Mouse (Mus musculus) skeletal muscle tissue, adult 2 months (tissue): ENCODE measurements at regions not wholly inside any gene's neighbourhood (a gene's known extent, or its start where the extent isn't known, plus 50 kb on each side); places are given as distances from the start of the nearest gene placed in this dataset.
A peak's percentile ranks its signal among the peaks of the same experiment; 100 is the strongest.

Experiments
- DNase-seq: peaks from one replicate; pipeline ENCODE4 v3.0.0-alpha.2; 2012; ENCODE audit warnings: low read depth, low spot score

DNA sequence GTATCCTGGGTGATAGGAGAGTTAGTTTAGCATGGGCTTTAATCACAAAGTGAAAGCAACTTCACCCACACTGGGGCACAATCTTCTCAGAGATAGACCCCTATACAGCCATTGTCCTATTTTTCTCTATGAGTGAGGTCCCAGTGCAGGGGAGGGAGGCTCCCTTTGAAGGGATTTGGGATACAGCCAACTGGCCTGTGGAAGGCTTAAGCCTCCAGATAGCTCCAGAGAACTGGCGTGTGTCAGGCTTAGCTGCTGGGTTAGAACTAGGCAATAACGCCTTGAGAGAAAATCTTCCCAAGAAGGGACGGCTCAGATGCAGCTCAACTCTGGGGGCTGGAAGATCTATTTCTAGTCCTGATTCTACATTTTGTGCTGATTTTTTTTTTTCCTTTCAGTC is 397.4 kb upstream of the Zdhhc25 start:
- DNase-seq = no peak

DNA sequence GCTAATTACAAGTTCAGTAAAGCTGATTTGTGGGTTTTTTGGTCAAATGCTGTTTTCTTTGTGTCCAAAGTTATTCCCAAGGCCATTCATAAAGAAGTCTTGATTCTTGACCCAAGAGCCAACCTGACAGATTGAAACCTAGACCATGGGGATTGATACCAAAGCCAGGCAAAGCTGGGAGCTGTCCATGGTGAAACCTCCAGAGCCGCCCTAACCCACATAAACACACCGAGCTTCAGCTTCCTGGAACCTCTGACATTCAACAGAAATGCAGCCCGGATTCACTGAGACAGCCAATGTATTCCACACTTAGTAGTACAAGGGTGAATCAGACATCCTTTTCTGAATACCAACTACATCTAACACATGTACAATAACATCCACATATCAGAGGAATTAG is 386.7 kb upstream of the Zdhhc25 start:
- DNase-seq = no peak

DNA sequence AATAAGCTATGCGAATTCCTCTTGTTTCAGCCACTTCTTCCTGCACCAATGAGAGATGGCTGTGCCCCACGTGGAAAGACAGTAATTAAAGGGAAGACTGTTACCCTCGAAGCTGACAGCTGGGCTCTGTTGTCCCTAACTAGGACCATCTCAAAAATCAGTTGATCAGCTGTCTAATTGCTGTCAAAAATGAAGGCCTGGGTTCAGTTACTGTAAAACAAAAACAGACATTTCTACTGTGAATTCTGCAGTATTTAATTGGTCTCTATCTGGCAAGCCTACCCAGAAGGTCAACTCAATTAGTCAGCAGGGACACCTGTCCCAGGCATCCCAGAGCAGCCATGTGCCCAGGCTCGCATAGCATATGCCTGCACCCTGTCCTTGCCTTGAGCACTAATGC is 385.8 kb upstream of the Zdhhc25 start:
- DNase-seq = no peak

DNA sequence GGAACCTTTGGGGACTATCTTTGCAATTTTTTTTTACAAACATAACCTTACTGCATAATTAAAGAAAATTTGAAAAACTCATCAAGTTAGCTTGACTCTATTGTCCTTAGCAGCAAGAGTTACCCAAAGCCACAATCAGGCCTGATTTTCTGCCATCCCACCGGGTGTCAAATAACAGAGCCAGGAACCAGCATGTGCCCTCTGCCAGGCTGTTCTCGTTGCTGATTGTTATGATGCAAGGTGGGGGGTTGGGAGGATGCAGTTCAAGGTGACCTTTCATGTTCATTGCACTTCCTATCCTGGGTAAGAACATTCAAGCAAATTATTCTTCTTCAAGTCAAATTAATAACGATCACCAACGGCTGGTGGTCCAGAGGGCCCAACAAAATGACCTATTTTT is 370.6 kb upstream of the Zdhhc25 start:
- no peak for DNase-seq

DNA sequence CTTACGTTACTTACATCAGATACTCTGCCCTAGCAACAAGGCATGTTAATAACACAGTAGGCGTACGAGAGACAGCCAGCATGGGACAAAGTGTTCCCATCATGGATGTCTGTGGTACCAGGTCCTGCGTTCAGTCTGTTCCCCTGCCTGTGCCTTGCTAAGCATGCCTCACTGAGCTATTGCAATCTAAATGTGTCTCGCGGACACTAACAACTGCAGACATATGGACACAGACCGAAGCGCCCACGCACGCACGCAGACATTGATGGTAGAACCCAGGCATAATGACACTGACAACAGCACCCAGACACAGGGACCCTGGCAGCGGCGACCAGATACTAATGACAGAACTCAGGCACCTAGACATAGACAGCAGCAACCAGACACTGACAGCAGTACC is 355.5 kb upstream of the Zdhhc25 start:
- no peak for DNase-seq

DNA sequence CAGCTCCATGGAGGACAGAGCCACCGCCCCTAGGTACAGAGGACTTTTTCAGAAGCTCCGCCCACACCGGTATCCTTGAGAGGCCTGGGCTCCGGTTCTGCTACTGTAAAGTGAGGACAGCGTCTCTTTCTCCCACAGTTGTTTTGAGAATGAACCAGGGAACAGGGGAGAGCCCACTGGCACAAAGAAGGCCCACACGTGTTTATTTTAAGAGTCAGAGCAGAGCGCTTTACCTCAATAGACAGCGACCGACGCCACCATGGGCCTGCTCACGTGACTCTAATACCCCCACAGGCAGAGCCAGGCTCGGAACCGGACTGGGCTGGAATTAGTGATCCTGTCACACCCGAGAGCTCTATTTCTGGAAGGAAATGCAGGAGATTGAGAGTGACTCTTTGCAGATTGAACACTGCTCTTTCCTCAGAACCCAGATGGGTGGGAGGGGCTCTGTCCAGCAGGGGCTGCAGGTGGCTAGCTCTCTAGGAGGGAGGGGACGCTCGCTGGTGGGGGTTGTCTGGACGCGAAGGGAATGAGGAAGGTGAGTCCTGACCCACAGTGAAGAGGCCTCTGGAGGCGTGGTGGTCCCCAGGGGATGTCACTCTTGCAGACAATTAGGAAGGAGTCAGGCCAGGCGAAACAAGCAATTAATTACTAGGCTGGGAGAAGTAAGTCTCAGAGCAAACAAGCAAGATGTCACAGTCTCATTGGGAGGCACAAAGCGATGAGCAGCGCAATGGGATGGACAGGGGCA is 354.4 kb upstream of the Zdhhc25 start:
- DNase-seq = no peak

DNA sequence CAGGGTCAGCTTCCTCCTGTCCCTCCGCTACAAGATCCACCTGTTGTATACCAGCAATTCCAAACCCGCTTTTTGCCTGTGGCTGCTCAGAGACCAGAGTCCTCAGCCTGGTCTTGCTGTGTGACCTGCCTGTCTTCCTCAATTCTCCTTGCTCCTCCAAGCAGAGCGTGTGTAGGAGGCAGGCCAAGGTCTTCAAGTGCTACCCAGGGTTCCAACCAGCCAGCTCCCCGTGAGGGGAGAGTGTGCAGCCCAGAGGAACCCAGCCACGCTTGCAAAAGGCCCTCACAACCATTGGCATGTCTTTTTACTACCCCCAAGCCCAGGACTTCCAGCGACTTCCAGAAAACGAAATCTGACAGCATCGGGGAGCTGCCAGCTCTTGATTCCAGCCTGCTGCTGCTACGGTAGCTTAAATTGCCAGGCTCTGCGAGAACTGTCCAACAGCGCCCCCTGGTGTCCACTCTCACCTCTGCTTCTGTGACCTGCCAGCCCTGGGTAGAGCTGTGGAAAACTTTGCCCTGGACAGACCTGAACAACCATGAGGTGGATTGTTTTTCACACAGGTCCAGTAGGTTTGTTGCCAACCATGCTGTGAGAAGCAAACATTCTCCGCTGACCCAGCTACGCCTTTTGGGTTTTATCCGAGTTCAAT is 352.0 kb upstream of the Zdhhc25 start:
- peak; percentile 55 for DNase-seq

DNA sequence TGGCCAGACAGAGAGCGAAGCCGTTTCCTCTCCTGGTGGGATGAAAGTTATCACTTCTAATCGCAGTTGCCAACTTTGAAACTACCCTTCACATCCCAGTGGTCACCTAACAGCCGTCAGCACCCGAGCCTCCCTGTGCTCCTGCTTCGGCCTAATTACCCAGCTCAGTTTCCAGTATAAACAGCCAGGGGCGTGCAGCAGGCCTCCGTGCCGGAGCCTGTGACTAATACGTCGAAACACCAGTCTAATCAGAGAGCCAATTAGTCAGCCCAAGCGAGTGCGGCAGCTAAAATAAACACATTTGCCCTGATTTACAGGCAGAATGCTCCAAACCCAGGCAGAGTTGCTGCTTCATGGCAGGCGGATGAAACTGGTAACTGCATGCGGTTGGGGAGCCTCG is 312.1 kb upstream of the Zdhhc25 start:
- no peak for DNase-seq

DNA sequence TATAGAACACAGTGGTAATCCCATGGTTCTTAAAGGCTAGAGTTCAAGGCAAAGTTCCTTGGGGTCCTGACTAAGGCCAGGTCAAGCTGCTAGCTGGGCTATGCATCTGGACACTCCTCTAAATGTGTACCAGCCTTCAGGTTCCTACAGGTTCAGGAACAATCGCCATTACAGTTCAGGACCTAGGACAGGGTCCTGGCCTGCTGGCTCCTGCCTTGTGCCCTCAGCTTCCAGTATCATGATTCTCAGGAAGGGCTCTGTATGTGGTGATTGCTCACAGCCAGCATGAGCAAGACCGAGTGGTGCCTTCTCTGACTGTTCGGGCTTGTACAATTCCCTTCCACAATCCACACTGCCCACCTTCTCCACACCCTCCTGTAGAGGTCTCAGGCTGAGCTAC is 311.4 kb upstream of the Zdhhc25 start:
- no peak for DNase-seq

DNA sequence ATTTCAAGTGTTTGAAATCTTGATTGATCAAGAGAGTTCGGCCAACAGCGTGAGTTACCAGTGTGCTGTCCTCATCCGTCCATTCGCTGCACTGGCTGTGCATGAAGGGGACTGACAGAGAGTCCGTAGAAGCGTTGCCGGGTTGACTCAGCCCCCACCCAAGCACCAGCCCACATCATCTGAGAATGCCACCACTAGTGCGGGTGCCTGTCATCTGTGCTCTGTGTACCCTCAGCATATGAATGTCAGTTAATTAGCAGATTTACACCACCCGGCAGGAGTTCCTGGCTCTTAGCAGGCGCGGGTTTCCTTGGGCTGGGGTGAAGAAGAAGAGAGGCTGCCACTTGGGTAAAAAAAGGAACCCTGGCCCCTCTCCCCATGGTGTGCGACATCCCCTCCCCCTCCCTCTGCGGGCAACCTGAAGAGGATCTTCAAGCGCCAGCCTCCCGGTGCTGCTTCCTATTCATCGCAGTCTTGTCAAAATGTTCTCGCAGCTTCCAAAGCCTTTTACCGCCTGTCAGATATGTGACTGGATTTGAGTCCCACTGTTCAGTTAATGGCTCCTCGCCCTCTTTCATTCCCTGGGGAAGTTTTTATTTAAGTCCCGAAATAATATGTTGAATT is 309.2 kb upstream of the Zdhhc25 start:
- DNase-seq = no peak

DNA sequence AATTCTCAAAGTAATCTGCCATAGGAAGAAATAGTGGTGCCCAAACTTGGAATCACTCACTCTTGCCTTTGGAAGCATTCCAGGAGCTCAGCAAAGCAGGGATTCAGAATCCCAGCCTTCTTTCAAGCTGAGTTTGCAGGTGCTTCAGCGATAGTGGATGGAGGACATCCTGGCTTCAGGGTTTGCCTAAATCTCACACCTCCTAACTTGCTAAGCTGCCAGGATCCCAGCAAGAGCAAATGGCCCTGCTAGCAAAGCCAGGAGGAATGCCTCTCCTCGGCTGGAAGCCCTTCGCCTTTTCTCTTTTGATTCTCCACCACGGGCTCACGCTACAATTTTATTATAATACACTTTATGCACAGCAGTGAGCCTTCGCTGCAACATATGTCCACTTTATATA is 301.0 kb upstream of the Zdhhc25 start:
- no peak for DNase-seq

DNA sequence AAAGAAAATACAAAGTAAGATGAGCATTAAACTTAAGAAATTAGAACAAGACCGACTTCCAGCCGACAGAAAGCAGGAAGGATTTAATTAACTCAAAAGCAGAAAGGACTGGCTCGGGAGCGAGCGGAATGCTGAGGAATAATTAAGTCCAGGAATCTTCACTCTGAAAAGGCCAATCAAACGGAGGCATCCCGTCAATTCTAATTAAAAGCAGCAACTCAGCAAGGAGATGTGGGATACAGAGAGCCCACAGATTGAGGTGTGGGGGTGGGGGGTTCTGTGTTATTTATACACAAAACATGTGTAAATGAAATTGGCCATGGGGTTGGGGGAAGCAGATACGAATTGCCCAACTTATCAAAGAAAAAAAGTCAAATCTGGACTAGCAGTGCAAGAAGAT is 288.9 kb upstream of the Zdhhc25 start:
- DNase-seq = no peak

DNA sequence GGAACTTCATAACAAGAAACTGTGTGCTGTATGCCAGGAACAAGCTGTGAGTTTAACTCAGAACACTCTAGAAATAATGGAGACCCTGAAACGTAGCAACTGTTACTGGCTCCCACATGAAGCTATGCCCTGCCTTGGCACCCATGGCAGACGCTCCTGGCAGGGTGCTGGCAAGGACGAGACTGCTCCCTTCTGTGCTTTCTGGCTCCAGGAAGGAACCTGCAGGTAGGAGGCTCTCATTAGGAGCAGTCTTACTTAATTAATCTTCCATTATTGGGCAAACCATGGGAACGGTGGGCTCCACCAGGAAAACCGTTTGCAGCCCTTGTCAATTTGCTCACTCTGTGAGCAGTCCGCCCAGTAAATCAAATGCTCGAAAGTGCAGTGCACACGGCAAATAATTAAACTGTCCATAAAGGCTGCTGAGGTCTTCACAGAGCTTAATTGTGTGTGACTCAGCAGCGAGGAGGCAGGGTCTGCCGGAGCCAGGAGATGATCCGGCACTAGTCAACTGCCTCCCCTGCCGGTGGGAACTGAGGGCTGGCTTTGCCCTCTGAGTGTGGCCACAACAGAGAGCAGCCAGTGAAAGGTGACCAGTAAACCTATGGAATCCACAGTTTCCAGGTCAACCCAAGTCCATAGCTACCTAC is 285.2 kb upstream of the Zdhhc25 start:
- DNase-seq = no peak

DNA sequence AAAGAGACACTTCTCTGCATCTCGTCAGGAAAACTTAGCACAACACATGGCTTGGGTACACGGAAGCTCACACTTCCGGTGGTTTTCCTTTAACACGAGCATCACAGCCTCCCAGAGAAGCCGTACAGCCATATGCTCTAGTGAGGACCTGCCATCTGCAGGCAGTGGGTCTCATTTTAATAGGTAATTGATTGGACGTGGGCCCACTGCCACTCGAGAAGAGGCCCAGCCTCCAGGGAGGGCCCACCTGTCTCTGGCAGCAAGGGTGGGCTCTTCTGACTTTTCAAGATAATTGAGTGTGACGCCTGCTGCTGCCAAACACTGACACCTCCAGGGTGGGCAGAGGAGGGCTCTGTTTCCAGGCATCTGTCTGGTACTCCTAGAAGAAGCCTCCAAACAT is 282.1 kb upstream of the Zdhhc25 start:
- DNase-seq = no peak

DNA sequence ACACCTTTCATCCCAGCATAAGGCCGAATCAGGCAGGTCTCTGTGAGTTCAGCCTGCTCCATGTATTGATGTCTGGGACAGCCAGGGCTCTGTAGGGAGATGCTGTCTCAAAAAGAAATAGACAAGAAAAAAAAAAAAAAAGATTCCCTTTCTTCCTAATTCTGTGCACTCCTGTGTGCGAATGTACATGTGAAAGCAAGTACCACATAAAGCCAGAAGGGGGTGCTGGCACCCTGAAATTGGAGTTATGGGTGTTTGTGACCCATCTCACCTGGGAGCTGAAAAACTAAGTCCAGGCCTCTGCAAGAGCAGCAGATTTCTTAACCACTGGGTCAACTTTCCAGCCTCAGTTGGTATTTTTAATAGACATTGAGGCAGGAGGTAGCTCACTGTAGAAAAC is 280.6 kb upstream of the Zdhhc25 start:
- no peak for DNase-seq

DNA sequence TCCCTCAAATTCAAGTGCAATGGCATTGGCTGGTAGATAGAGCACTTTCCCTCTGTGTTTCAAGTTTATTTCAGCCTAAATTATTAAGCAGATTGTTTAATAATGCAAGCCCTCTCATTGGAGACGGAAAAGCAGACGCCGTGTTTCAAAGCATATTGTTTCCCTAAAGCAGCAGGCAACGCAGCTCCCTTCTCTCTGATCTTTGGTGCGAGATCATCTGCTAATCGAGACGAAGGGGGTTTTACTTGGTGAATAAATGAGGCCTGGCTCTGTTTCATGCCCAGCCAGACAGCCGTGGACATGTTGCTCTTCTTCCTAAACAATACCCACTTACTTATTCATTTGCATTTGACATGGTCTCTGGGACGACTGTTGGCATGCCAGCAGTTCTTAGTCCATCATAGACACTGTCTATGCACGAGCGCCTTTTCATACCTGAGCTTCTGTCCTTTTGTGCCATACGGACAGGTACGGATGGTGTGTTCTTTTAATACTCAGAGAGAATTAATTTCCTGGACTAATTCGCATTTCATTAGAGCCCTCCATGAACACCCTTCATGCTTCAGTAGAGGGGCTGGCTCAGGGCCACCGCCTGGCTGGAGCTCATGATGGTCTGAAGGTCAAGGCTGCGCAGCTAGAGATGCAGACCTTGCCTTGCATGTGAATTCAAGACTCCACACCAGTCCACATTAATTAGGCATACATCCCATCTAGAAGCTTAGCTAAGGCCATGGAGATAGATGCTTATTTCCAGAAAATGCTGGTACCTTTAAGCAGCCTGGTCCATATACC is 276.3 kb upstream of the Zdhhc25 start:
- no peak for DNase-seq

DNA sequence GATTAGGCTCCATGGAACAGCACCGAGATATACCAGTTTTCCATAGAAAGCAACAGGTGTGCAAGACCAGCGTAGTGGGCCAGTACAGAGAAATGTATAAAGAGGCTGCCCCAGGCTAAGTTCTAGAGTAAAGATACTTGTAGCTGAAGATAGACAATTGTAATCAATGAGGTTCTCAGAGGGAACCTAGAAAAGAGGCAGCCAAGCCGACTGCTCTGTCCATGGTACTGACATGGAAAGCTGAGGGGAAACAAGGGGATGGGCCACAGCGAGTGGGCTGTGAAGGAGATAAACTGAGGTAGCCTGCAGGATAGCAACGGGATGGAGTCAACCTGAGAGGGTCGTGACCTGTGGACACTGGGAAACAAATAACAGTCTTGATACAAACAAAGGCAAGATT is 275.0 kb upstream of the Zdhhc25 start:
- no peak for DNase-seq

DNA sequence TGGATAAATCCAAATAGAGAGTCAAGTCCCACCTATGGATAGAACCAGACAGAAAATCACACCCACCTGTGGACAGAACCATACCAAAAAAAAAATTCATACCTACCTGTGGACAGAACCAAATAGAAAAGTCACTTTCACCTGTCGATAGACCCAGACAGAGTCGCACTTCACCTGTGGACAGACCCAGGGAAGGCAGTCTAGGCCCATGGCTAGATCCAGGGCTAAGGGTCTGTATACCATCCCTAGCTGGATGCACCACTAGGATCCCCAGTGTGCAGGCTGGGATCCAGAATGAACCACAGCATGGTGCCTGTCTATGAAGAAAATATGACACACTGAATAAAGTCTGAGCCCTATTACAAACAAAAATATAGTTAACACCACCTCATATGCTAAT is 246.9 kb upstream of the Zdhhc25 start:
- DNase-seq = no peak

DNA sequence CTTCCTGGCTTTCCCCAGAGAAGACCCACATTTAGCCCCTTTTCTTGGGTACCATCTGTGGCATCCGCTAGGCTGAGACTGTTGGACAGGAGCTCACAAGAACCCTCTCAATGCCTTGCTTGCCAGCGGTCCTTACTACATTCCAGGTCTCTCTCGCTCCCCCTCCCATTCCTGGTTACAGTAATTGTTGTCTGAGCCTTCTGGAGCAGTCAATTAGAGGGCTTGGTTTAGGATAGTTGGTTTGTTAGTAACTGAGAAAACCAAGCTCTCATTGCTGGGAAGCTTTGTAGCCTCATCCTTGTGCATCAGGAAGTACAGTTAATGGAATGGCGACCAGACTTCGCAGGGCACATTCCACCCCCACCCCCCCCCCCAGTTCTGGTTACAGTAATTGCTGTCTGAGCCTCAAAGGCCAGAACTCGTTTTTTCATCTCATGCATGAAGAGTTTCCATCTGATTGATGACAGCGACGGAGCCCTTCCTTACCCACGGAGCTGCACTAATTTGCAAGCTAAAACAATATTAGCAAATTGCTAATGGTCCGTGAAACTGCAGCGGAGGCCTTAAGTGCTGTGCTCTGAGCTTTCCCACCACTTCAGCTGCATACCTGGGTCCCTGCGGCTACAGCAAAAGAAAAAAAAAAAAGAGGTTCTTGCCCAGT is 239.6 kb upstream of the Zdhhc25 start:
- DNase-seq = no peak

DNA sequence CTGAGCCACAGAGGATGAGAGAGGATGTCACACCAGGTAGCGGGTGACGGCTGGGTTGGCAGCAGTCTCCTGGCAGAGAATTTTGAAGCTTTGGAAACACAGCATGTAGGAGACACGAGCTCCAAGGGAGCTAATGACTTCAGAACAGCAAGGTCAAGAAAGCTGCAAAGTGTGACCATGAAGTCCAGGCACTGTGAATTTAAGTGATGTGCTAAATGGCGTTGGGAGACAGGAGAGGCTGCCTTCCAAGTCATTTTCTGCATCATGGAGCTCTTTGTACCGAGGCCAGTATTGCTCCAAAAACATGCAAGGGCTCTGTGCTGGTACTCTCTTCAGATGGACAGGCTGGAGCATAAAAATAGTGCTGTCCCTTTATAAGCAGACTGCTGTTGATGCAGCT is 238.8 kb upstream of the Zdhhc25 start:
- DNase-seq = no peak

DNA sequence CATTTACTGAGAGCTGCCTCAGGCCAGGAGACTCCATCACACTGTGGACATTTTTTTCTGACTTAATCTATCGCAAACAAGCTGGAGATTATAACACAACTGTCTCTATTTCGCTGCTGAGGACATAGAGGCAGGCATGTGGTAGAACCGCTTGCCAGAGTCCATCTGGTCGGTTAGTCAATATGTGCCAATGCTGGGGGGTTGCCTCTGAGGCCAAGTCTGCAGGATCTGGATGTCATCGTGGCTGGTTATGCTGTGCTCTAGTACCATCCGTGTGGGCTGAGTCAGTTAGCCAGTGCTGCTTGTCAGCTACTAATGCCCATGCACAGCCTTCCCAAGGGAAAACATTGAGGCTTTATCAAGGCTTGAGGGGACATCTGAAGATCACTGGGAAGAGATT is 237.1 kb upstream of the Zdhhc25 start:
- DNase-seq = no peak
